Mouse (Mus musculus) liver, postnatal 0 days (tissue): ENCODE results near the gene Tmem88.

Experiments
- CTCF ChIP-seq: sonication (generic); IDR thresholded peaks from 2 replicates; pipeline ENCODE4 v1.5.1; 2016; ENCODE audit warnings: antibody characterized with exemption, low read depth
- EP300 ChIP-seq: IDR thresholded peaks from 2 replicates; pipeline ENCODE4 v1.6.1; 2016; ENCODE audit warnings: antibody characterized with exemption, low read depth, mild to moderate bottlenecking

- TF ChIP-seq EP300 = no peak
- TF ChIP-seq CTCF = peak; percentile 99
These were observed 3.2 kb upstream of the Tmem88 start for GRCm38 (mm10) chr11:69401210-69401637.
